Mouse (Mus musculus) limb, embryonic 14.5 days (tissue): Measurements from ENCODE around the gene Rab3b. TPM values are rescaled to one million over a fixed set of nuclear protein-coding genes. Genes with fewer than 3 reads are reported as not detected.

Experiments used
- ATAC-seq: fragments of 200-750 bp; cut with Nextera tagmentation; 2 replicates; pipeline ENCODE4 v1.8.0; 2017; ENCODE audit warnings: low read depth, moderate number of reproducible peaks, moderate TSS enrichment; ENCODE audit not compliant: low FRiP score
- DNase-seq: peaks from one replicate; pipeline ENCODE4 v3.0.0-alpha.2; 2015; ENCODE audit warnings: low spot score
- H3K27ac ChIP-seq: fragments of 300-500 bp; sonication (generic); replicated peaks from 2 replicates; pipeline ENCODE4 v1.5.1; 2014; ENCODE audit warnings: low read depth, mild to moderate bottlenecking, low read length, moderate library complexity, mixed read lengths
- H3K27me3 ChIP-seq: fragments of 300-500 bp; sonication (generic); 2 replicates; pipeline ENCODE4 v1.6.1; 2014; ENCODE audit warnings: low read length, mixed read lengths; ENCODE audit not compliant: control insufficient read depth, insufficient read depth
- H3K36me3 ChIP-seq: fragments of 300-500 bp; sonication (generic); 2 replicates; pipeline ENCODE4 v1.6.1; 2014; ENCODE audit warnings: mild to moderate bottlenecking, low read length, moderate library complexity, mixed read lengths; ENCODE audit not compliant: control insufficient read depth, insufficient read depth
- H3K4me1 ChIP-seq: fragments of 300-500 bp; sonication (generic); 2 replicates; pipeline ENCODE4 v1.6.1; 2014; ENCODE audit warnings: antibody characterized with exemption, low read length, mixed read lengths; ENCODE audit not compliant: control insufficient read depth, insufficient read depth
- H3K4me2 ChIP-seq: fragments of 300-500 bp; sonication (generic); replicated peaks from 2 replicates; pipeline ENCODE4 v1.6.1; 2014; ENCODE audit warnings: low read depth, mild to moderate bottlenecking, low read length, moderate library complexity; ENCODE audit not compliant: severe bottlenecking
- H3K4me3 ChIP-seq: fragments of 300-500 bp; sonication (generic); replicated peaks from 2 replicates; pipeline ENCODE4 v1.5.1; 2014; ENCODE audit warnings: low read length
- H3K9ac ChIP-seq: fragments of 300-500 bp; sonication (generic); 2 replicates; pipeline ENCODE4 v1.6.1; 2014; ENCODE audit warnings: mild to moderate bottlenecking, low read depth, low read length, moderate library complexity; ENCODE audit not compliant: severe bottlenecking
- H3K9me3 ChIP-seq: fragments of 300-500 bp; sonication (generic); 2 replicates; pipeline ENCODE4 v1.6.1; 2016; ENCODE audit warnings: low read length; ENCODE audit not compliant: control insufficient read depth
- POLR2A ChIP-seq: fragments of 200-500 bp; IDR thresholded peaks from 2 replicates; pipeline ENCODE4 v1.8.0; 2012; ENCODE audit warnings: inconsistent platforms, mild to moderate bottlenecking, moderate library complexity, borderline replicate concordance; ENCODE audit not compliant: insufficient read depth, insufficient read length; ENCODE audit errors: extremely low read depth
- WGBS: fragments of 180-500 bp; shearing (Covaris S2); extraction: QIAGEN DNeasy Blood & Tissue Kit; methylation state at CpG from one replicate; pipeline ENCODE4 v1.1.7; 2014; 5-methylcytosine and 5-hydroxymethylcytosine counted together
- polyA plus RNA-seq, 2 experiments: library from polyadenylated mRNA; depleted of rRNA in 1 of 2; stranded (reverse) in 1 of 2; unstranded in 1 of 2; fragments of >200 nt; fragmentation: Nextera tagmentation in 1 of 2; extraction: Ambion mirVana in 1 of 2; gene quantifications; 2 replicates each; pipeline versions ENCODE4 v1.2.1 to v1.2.3; 2012 to 2014

Gene Rab3b
- polyA plus RNA-seq, 2 experiments, result 9.8 to 15.0 TPM

- Histone ChIP-seq H3K9me3 (no peaks in the 10 kb centered on the region), H3K27ac (no peak overlapping the region), H3K9ac (no peak overlapping the region), H3K4me1 (peaks cover under 1% of the 10 kb centered on the region; the same call in 1 of the 2 replicates), H3K4me2 (no peak overlapping the region), H3K27me3 (no peaks in the 10 kb centered on the region), H3K4me3 (no peak overlapping the region), H3K36me3 (peaks cover 5% of the 10 kb centered on the region; the same call in 1 of the 2 replicates)
- no peak for TF ChIP-seq POLR2A
- DNase-seq (no peak), ATAC-seq (no peak)
Observed at GRCm38 (mm10) chr4:108843336-108843735, 35.5 kb upstream of the Rab3b start.

- no peak overlapping the region for H3K9ac ChIP-seq
- no peak overlapping the region for H3K27ac ChIP-seq
- TF ChIP-seq POLR2A, result no peak
- H3K9me3 ChIP-seq, result no peaks in the 10 kb centered on the region
- no peaks in the 10 kb centered on the region for H3K27me3 ChIP-seq
- ATAC-seq (no peak), DNase-seq (no peak)
- whole genome bisulfite sequencing, result 84% methylated on average over 5 of the region's 5 CpGs
- no peak overlapping the region for H3K4me2 ChIP-seq
- no peak overlapping the region for H3K4me3 ChIP-seq
- H3K4me1 ChIP-seq, result peaks cover 12% of the 10 kb centered on the region
- H3K36me3 ChIP-seq, result peaks cover 7% of the 10 kb centered on the region
Observed at GRCm38 (mm10) chr4:108845824-108846569, 32.9 kb upstream of the Rab3b start.

- Histone ChIP-seq H3K27ac (peak within 1 kb of the TSS; percentile 87), H3K9me3 (no peaks in the 10 kb centered on the region), H3K27me3 (no peaks in the 10 kb centered on the region), H3K36me3 (peaks cover 10% of the 10 kb centered on the region), H3K4me2 (peak within 1 kb of the TSS; percentile 94), H3K4me1 (peaks cover 12% of the 10 kb centered on the region), H3K4me3 (peak within 1 kb of the TSS; percentile 81), H3K9ac (peak within 1 kb of the TSS; percentile 82)
- DNase-seq (peak; percentile 94), ATAC-seq (peak; percentile 92)
- WGBS, result under 1% methylated on average over 55 of the region's 77 CpGs
- peak; percentile 51; the same call in 1 of the 2 replicates for TF ChIP-seq POLR2A
Observed at GRCm38 (mm10) chr4:108847715-108848504, 31.0 kb upstream of the Rab3b start, which contains the start of gene Kti12. Gene Kti12, plus strand, starts transcription at chr4:108847785.

GRCm38 (mm10) chr4:108848505-108848848, 30.4 kb upstream of the Rab3b start, which contains the start of gene A730015C16Rik:
Gene A730015C16Rik, minus strand, starts transcription at chr4:108848619.
- no peaks in the 10 kb centered on the region for H3K27me3 ChIP-seq
- peak within 1 kb of the TSS; percentile 82 for H3K9ac ChIP-seq
- WGBS, result 11% methylated on average over 20 of the region's 20 CpGs
- ATAC-seq (peak; percentile 17; the same call in 1 of the 2 replicates), DNase-seq (no peak)
- H3K4me2 ChIP-seq, result peak within 1 kb of the TSS; percentile 94
- H3K9me3 ChIP-seq, result no peaks in the 10 kb centered on the region
- H3K4me1 ChIP-seq, result peaks cover 12% of the 10 kb centered on the region
- peak within 1 kb of the TSS; percentile 87 for H3K27ac ChIP-seq
- no peak for TF ChIP-seq POLR2A
- H3K4me3 ChIP-seq, result peak within 1 kb of the TSS; percentile 81
- peaks cover 16% of the 10 kb centered on the region for H3K36me3 ChIP-seq

GRCm38 (mm10) chr4:108866806-108867205, 12.1 kb upstream of the Rab3b start:
- Histone ChIP-seq H3K9ac (no peak overlapping the region), H3K4me2 (no peak overlapping the region), H3K27ac (no peak overlapping the region), H3K4me3 (no peak overlapping the region), H3K4me1 (no peaks in the 10 kb centered on the region), H3K36me3 (peaks cover 25% of the 10 kb centered on the region), H3K9me3 (no peaks in the 10 kb centered on the region), H3K27me3 (no peaks in the 10 kb centered on the region)
- WGBS, result 88% methylated on average over 7 of the region's 7 CpGs
- no peak for TF ChIP-seq POLR2A
- no peak for ATAC-seq
- no peak for DNase-seq
